Mouse (Mus musculus): ENCODE measurements around the gene Zfc3h1.

Gene Zfc3h1

GRCm38 (mm10) chr10:115385018-115386002, 551 bp downstream of the Zfc3h1 start:
- peak; percentile 67 to 70 for DNase-seq

- DNase-seq: no peak
These were observed 3.1 kb downstream of the Zfc3h1 start for GRCm38 (mm10) chr10:115387891-115388290.

GRCm38 (mm10) chr10:115391076-115391475, 6.3 kb downstream of the Zfc3h1 start:
- DNase-seq: no peak

GRCm38 (mm10) chr10:115391896-115392295, 7.1 kb downstream of the Zfc3h1 start:
- no peak for DNase-seq

- peak; percentile 6 to 26 for DNase-seq
These were observed 21.6 kb downstream of the Zfc3h1 start for GRCm38 (mm10) chr10:115406393-115406792.

GRCm38 (mm10) chr10:115413496-115413895, 28.7 kb downstream of the Zfc3h1 start:
- no peak for DNase-seq

GRCm38 (mm10) chr10:115414056-115414455, 29.3 kb downstream of the Zfc3h1 start:
- no peak for DNase-seq

- no peak for DNase-seq
These were observed 37.2 kb downstream of the Zfc3h1 start for GRCm38 (mm10) chr10:115421976-115422375.

- DNase-seq: no peak
These were observed 40.6 kb downstream of the Zfc3h1 start for GRCm38 (mm10) chr10:115425351-115425750.

- no peak for DNase-seq
These were observed 52.5 kb downstream of the Zfc3h1 start for GRCm38 (mm10) chr10:115437286-115437685.

GRCm38 (mm10) chr10:115448614-115449013, 63.9 kb downstream of the Zfc3h1 start:
- no peak for DNase-seq

GRCm38 (mm10) chr10:115457368-115458021, 72.7 kb downstream of the Zfc3h1 start:
- DNase-seq: no peak

GRCm38 (mm10) chr10:115462646-115463045, 77.9 kb downstream of the Zfc3h1 start:
- no peak for DNase-seq

- DNase-seq: no peak
These were observed 80.3 kb downstream of the Zfc3h1 start for GRCm38 (mm10) chr10:115465072-115465471.

- no peak for DNase-seq
These were observed 81.0 kb downstream of the Zfc3h1 start for GRCm38 (mm10) chr10:115465778-115466177.

- no peak for DNase-seq
These were observed 83.2 kb downstream of the Zfc3h1 start for GRCm38 (mm10) chr10:115467985-115468384.

- no peak for DNase-seq
These were observed 83.9 kb downstream of the Zfc3h1 start for GRCm38 (mm10) chr10:115468632-115469031.

GRCm38 (mm10) chr10:115469040-115469439, 84.3 kb downstream of the Zfc3h1 start:
- no peak for DNase-seq

- DNase-seq: no peak
These were observed 86.0 kb downstream of the Zfc3h1 start for GRCm38 (mm10) chr10:115470621-115471334.

GRCm38 (mm10) chr10:115473213-115473961, 88.6 kb downstream of the Zfc3h1 start:
- DNase-seq: no peak

- DNase-seq: no peak
These were observed 90.3 kb downstream of the Zfc3h1 start for GRCm38 (mm10) chr10:115475000-115475550.

- DNase-seq: no peak
These were observed 91.7 kb downstream of the Zfc3h1 start for GRCm38 (mm10) chr10:115476506-115476905.
